ENCODE assay signal across 8 mouse cellular contexts in the genomic region with DNA sequence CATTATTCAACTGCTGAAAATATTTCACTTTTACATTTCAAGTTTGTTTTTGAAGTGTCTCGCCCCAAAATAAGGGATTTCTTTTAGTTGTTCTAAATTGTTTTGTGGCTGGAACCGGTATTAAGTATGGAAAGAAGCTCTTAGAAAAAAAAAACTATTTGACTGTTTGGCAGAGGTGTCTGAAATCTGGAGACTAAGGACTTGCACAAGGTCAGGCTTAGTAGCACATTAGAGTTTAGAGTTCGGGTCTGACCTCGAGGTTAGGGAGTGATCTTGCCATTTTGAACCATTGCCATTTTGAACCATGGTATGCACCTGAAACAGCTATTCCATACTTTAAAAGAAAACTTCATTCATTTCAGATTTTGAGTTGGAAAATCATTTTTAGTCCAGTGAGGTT. TPM values are rescaled to one million over a fixed set of nuclear protein-coding genes. Genes with fewer than 3 reads are reported as not detected.
DNase-seq lines count a peak whose midpoint lies in the region; ATAC-seq and TF ChIP-seq lines count a peak whose summit lies in the region.

No protein-coding gene starts in this region.

- no peaks in the 10 kb centered on the region for H3K9me3 ChIP-seq in neural tube, embryonic 11.5 days (ENCODE audit: control insufficient read depth, low read length)
- no peaks in the 10 kb centered on the region for H3K9me3 ChIP-seq in hindbrain, postnatal 0 days (ENCODE audit: low read length)

- 1% methylated on average over 4 of the region's 4 CpGs for WGBS in neural tube, embryonic 11.5 days
- 0% methylated on average over 4 of the region's 4 CpGs for WGBS in hindbrain, postnatal 0 days

- peaks cover 8% of the 10 kb centered on the region for H3K4me1 ChIP-seq in neural tube, embryonic 11.5 days (ENCODE audit: control insufficient read depth, insufficient read depth, low read length)
- peaks cover 15% of the 10 kb centered on the region for H3K4me1 ChIP-seq in hindbrain, postnatal 0 days (ENCODE audit: insufficient read depth, low read length)

- no peak for DNase-seq in neural tube, embryonic 11.5 days (ENCODE audit: low spot score)
- DNase-seq in neural tube, embryonic 10.5 days (ENCODE audit: extremely low spot score, low spot score) = no peak
- peak; percentile 34 for DNase-seq in embryo, embryonic 11 days
- DNase-seq in hindbrain, postnatal 0 days (ENCODE audit: low spot score) = peak; percentile 12
- DNase-seq in naive thymus-derived CD4-positive, alpha-beta T cell, adult 2 months (ENCODE audit: low read depth) = peak; percentile 19
- no peak for DNase-seq in adrenal gland, postnatal 4 days (ENCODE audit: low spot score in 2 of 2)
- no peak for DNase-seq in B cell, adult 2 months

- H3K36me3 ChIP-seq in neural tube, embryonic 11.5 days (ENCODE audit: control insufficient read depth, insufficient read depth, low read length) = no peaks in the 10 kb centered on the region
- no peaks in the 10 kb centered on the region; the same call in 1 of the 2 replicates for H3K36me3 ChIP-seq in hindbrain, postnatal 0 days (ENCODE audit: insufficient read depth, low read length)

- H3K27me3 ChIP-seq in neural tube, embryonic 11.5 days (ENCODE audit: control insufficient read depth, insufficient read depth, low read length) = no peaks in the 10 kb centered on the region
- H3K27me3 ChIP-seq in hindbrain, postnatal 0 days (ENCODE audit: insufficient read depth, low read length) = no peaks in the 10 kb centered on the region

- no peak for ATAC-seq in neural tube, embryonic 11.5 days (ENCODE audit: insufficient read depth, low FRiP score, low TSS enrichment)
- ATAC-seq in hindbrain, postnatal 0 days = no peak
- no peak for ATAC-seq in cerebellum, adult (ENCODE audit: insufficient number of reproducible peaks, low FRiP score, low TSS enrichment)

- no peak for TF ChIP-seq CTCF in hindbrain, postnatal 0 days (IDR thresholded peaks at IDR 0.05; ENCODE audit: low read depth)

- H3K4me3 ChIP-seq in neural tube, embryonic 11.5 days (ENCODE audit: low read depth, low read length) = peak overlapping the region; percentile 96
- peak overlapping the region; percentile 97 for H3K4me3 ChIP-seq in hindbrain, postnatal 0 days (ENCODE audit: low read length)

- H3K4me2 ChIP-seq in neural tube, embryonic 11.5 days (ENCODE audit: low read depth) = peak overlapping the region; percentile 62
- H3K4me2 ChIP-seq in hindbrain, postnatal 0 days (ENCODE audit: low read depth, low read length) = peak overlapping the region; percentile 68

- no peak overlapping the region for H3K27ac ChIP-seq in neural tube, embryonic 11.5 days (ENCODE audit: low read depth, low read length)
- no peak overlapping the region; the same call in 1 of the 2 replicates for H3K27ac ChIP-seq in hindbrain, postnatal 0 days

- peak overlapping the region; percentile 56 for H3K9ac ChIP-seq in neural tube, embryonic 11.5 days (ENCODE audit: low read length)
- peak overlapping the region; percentile 98; the same call in 1 of the 2 replicates for H3K9ac ChIP-seq in hindbrain, postnatal 0 days (replicated peaks; ENCODE audit: low read length)

RNA-seq across cellular contexts. Expression of a gene that starts 1.4 kb away (rescaled TPM):
- 186 and 199 TPM in 2 replicates for polyA plus RNA-seq in neural tube, embryonic 11.5 days (2014; fragmentation: Nextera tagmentation; extraction: Ambion mirVana)
- 83.2 and 90.7 TPM in 2 replicates for total RNA-seq in hindbrain, postnatal 0 days (2014; rRNA removed)
- polyA plus RNA-seq in hindbrain, postnatal 0 days (2015; fragmentation: Nextera tagmentation; extraction: Ambion mirVana) = 133 and 137 TPM in 2 replicates
- 100 to 1,000 TPM; 173 to 181 TPM for total RNA-seq in adrenal gland, postnatal 4 days (2021)

Comparison
In these comparisons a context has a peak if more than half of its experiments do, and no peak if none do; other contexts are left out.
1. DNase-seq: peak in embryo, embryonic 11 days (single experiment), hindbrain, postnatal 0 days (single experiment) and naive thymus-derived CD4-positive, alpha-beta T cell, adult 2 months (single experiment); none in neural tube, embryonic 11.5 days (single experiment), neural tube, embryonic 10.5 days (single experiment), adrenal gland, postnatal 4 days (0 of 2) and B cell, adult 2 months (0 of 2).